Mouse (Mus musculus) kidney, adult 11 months (tissue): ENCODE results near the gene Nkiras2.
"Not testable (repeated sequence)": the region's sequence is repeated elsewhere in the genome, so short reads cannot be mapped to it uniquely, and the experiment has no call there.

Experiments
- DNase-seq: peaks from one replicate; pipeline ENCODE4 v3.0.0; 2022

Gene Nkiras2

GRCm38 (mm10) chr11:100603155-100603554 lies 15.9 kb upstream of the Nkiras2 start:
- no peak for DNase-seq

GRCm38 (mm10) chr11:100603813-100604212 lies 15.2 kb upstream of the Nkiras2 start:
- DNase-seq: no peak

- no peak for DNase-seq
These were observed 14.6 kb upstream of the Nkiras2 start for GRCm38 (mm10) chr11:100604321-100605005.

GRCm38 (mm10) chr11:100605451-100605850 lies 13.6 kb upstream of the Nkiras2 start:
- DNase-seq: no peak

GRCm38 (mm10) chr11:100607121-100607520 lies 11.9 kb upstream of the Nkiras2 start:
- DNase-seq: no peak

- no peak for DNase-seq
These were observed 10.2 kb upstream of the Nkiras2 start for GRCm38 (mm10) chr11:100608796-100609195.

GRCm38 (mm10) chr11:100609355-100609996 lies 9.6 kb upstream of the Nkiras2 start:
- no peak for DNase-seq

DNA sequence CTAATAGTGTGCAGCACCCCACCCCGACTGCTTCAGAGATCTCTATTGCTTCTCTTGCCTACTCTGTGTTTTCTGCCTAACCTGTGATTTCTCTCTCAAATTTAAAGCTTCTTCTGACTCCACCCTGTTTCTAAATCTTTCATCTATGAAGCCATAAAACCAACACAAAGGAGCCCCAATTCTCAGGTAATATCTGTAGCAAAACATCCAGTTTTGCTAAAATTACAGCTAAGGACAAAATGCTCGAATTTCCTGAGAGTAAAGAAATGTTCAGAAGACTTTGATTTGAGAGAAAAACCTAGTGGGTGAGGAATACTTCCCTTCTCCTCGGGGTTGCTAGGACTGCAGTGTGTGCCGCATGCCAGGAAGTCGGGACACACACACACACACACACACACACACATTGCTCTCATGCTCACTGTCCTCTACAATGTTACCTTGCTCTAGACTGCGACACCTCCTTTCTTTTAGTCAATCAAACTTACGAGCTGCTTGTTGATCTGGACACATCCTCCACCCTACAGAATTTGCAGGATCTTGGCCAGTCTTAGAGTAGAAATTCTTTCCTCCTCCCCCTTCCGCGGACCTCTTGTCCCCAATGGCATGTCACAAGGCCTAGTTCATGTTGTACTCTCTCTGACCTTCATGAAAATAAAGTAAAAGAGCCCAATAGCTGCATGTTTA lies 8.9 kb upstream of the Nkiras2 start:
- DNase-seq: peak; percentile 55

DNA sequence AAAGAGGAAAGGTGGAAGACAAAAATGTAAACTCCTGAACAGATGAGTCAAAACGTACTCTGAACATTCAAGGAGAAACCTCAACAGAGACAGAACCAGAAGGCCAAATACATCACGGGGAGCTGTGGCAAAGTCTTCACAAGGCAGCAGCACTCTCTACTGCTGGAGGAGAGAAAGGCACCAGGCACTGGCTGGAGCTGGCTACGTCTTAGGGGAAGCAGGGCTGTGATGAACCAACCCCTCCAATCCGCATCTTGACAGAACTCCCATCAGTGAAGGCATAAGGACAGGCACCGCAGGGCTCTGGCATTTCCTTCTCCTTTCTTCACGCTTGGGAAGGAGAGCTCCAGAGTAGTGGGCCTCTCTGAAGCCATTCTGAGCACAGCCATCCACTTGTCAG lies 7.4 kb upstream of the Nkiras2 start:
- DNase-seq: no peak

GRCm38 (mm10) chr11:100613241-100613640 lies 5.8 kb upstream of the Nkiras2 start:
- no peak for DNase-seq

GRCm38 (mm10) chr11:100616332-100616731 lies 2.7 kb upstream of the Nkiras2 start:
- no peak for DNase-seq

GRCm38 (mm10) chr11:100616836-100617235 lies 2.2 kb upstream of the Nkiras2 start:
- DNase-seq: not testable (repeated sequence)

GRCm38 (mm10) chr11:100617480-100617879 lies 1.6 kb upstream of the Nkiras2 start:
- no peak for DNase-seq

- peak; percentile 95 for DNase-seq
These were observed 486 bp downstream of the Nkiras2 start for GRCm38 (mm10) chr11:100619485-100619975.

GRCm38 (mm10) chr11:100619982-100620381 lies 938 bp downstream of the Nkiras2 start, which contains the start of gene Dnajc7:
TSS of gene Dnajc7 (minus strand) at chr11:100620168.
- DNase-seq: no peak

- DNase-seq: peak; percentile 94
These were observed 3.7 kb downstream of the Nkiras2 start for GRCm38 (mm10) chr11:100622714-100623113.

DNA sequence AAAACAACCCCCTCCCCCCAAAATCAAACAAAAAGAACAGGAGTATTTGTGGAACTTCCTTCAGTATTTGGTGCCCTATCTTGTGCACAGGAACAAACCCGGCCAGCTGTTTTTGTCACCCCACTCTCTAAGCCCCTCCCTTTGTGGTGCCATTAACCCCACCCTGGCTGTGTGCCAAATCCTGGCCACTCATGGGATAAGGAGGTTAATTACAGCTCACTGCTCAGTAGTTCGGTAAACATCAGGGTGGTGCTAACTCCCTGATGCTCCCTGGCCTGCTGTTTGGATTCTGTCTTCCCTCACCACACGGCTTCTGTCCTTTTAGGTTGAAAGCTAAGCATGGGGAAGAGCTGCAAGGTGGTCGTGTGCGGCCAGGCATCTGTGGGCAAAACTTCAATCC lies 4.8 kb downstream of the Nkiras2 start:
- DNase-seq: peak; percentile 52

- DNase-seq: no peak
These were observed 7.0 kb downstream of the Nkiras2 start for GRCm38 (mm10) chr11:100625754-100626700.

DNA sequence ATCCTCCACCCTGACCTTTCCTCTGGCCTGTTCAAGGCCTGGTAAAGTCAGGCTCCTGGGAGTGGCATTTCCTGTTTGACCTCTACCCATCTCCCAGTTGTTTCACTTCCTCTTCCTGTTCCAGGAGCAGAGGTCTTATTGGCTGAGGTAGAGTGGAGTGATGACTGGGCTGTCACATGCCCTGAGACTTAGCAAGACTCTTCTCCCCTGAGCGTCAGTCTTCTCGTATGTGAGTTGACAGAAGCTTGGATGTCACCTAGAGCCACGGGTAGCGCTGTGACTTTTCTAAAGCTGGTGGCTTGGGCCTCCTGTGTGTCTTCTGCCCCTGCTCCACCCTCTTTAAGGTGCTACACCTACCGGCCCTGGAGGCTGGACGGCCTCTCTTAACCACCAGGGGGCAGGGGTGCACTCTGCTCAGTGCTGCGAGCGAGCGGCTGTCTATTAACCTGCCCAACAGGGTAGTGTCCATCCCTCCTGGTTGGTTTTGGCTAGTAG lies 7.7 kb downstream of the Nkiras2 start:
- peak; percentile 75 for DNase-seq

GRCm38 (mm10) chr11:100628056-100628455 lies 9.0 kb downstream of the Nkiras2 start:
- no peak for DNase-seq

DNA sequence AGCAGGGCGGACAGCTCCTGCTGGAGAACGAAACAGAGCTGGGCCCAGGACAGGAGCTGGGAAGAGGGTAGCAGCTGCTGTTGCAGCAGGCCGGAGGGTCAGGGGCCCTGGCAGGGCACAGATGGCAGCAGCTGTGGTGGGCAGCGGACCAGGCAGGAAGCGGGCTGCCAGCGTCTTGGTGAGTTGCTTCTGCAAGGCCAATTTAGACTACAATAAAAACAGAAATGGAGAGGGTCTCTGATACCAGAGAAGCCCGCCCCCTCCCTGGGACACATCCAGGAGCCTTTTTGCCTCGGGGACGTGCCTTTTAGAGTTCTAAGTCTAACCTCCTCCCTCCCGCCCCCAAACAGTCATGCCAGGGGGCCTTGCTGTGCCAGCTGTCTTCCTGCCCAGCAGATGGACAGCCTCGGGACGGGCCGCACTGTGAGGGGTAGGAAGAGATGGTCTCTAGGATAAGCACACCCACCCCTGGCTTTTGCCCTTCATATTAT lies 9.9 kb downstream of the Nkiras2 start:
- no peak for DNase-seq

- DNase-seq: no peak
These were observed 15.5 kb downstream of the Nkiras2 start for GRCm38 (mm10) chr11:100634530-100634929.
